Mouse (Mus musculus): ENCODE results near the gene Mdm2. TPM values are rescaled to one million over a fixed set of nuclear protein-coding genes. Genes with fewer than 3 reads are reported as not detected.

The Mdm2 gene
- polyA plus RNA-seq, 1 experiment = 122 TPM

GRCm38 (mm10) chr10:117755086-117755798 is 44.7 kb upstream of the Mdm2 start:
- no peak for TF ChIP-seq CTCF (IDR thresholded peaks at IDR 0.05; ENCODE audit: borderline replicate concordance, insufficient read depth, low read length)
- TF ChIP-seq POLR2A (IDR thresholded peaks at IDR 0.05; ENCODE audit: low read depth, low read length) = no peak
- Histone ChIP-seq H3K27ac (ENCODE audit: insufficient read depth, low read length) (no peak overlapping the region), H3K4me1 (ENCODE audit: control insufficient read depth, insufficient read depth, low read length) (no peaks in the 10 kb centered on the region), H3K4me3 (ENCODE audit: insufficient read depth, low read length) (no peak overlapping the region)

GRCm38 (mm10) chr10:117754609-117754940 is 44.0 kb upstream of the Mdm2 start:
- no peak overlapping the region for H3K4me3 ChIP-seq (ENCODE audit: insufficient read depth, low read length)

GRCm38 (mm10) chr10:117753711-117754608 is 43.4 kb upstream of the Mdm2 start:
- Histone ChIP-seq H3K27ac (ENCODE audit: insufficient read depth, low read length) (no peak overlapping the region), H3K4me1 (ENCODE audit: control insufficient read depth, insufficient read depth, low read length) (no peaks in the 10 kb centered on the region), H3K4me3 (ENCODE audit: insufficient read depth, low read length) (no peak overlapping the region)
- no peak for TF ChIP-seq CTCF (IDR thresholded peaks at IDR 0.05; ENCODE audit: borderline replicate concordance, insufficient read depth, low read length)
- no peak for TF ChIP-seq POLR2A (IDR thresholded peaks at IDR 0.05; ENCODE audit: low read depth, low read length)

More at GRCm38 (mm10) chr10:117754609-117754940, 44.0 kb upstream of the Mdm2 start:
- no peak overlapping the region for H3K27ac ChIP-seq (ENCODE audit: insufficient read depth, low read length)
- TF ChIP-seq CTCF (IDR thresholded peaks at IDR 0.05; ENCODE audit: borderline replicate concordance, insufficient read depth, low read length) = no peak
- TF ChIP-seq POLR2A (IDR thresholded peaks at IDR 0.05; ENCODE audit: low read depth, low read length) = no peak
- no peaks in the 10 kb centered on the region for H3K4me1 ChIP-seq (ENCODE audit: control insufficient read depth, insufficient read depth, low read length)

DNA sequence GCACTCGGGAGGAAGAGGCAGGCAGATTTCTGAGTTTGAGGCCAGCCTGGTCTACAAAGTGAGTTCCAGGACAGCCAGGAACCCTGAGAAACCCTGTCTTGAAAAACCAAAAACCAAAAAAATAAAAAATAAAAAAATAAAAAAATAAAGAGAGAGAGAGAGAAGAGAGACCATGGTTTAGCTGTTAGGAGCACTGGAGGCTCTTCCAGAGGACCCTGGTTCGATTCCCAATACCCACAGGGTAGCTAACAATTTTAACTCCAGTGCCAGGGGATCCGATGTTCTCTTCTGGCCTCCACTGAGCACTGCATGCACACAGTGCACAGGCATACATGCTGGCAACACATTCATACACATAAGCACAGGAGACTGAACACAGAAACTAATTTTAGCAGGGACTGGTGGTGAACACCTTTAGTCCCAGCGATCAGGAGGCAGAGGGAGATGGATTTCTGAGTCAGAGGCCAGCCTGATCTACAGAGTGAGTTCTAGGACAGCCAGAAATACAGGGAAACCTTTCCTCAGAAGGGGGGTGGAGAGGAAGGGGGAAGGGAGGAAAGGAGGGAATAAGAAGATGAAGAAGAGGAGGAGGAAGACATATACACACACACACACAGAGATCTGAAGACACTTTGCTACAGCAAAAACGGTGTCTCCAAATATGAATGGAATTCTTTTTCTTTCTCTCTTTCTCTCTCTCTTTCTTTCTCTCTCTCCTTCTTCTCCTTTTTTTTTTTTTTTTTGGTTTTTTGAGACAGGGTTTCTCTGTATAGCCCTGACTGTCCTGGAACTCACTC is 42.5 kb upstream of the Mdm2 start:
- Histone ChIP-seq H3K4me1 (ENCODE audit: control insufficient read depth, insufficient read depth, low read length) (no peaks in the 10 kb centered on the region), H3K27ac (ENCODE audit: insufficient read depth, low read length) (no peak overlapping the region), H3K4me3 (ENCODE audit: insufficient read depth, low read length) (no peak overlapping the region)
- TF ChIP-seq CTCF (IDR thresholded peaks at IDR 0.05; ENCODE audit: borderline replicate concordance, insufficient read depth, low read length) (no peak), POLR2A (IDR thresholded peaks at IDR 0.05; ENCODE audit: low read depth, low read length) (no peak)

- TF ChIP-seq CTCF (IDR thresholded peaks at IDR 0.05; ENCODE audit: borderline replicate concordance, insufficient read depth, low read length) (no peak), POLR2A (IDR thresholded peaks at IDR 0.05; ENCODE audit: low read depth, low read length) (no peak)
- H3K4me1 ChIP-seq (ENCODE audit: control insufficient read depth, insufficient read depth, low read length) = no peaks in the 10 kb centered on the region
- no peak overlapping the region for H3K27ac ChIP-seq (ENCODE audit: insufficient read depth, low read length)
- no peak overlapping the region for H3K4me3 ChIP-seq (ENCODE audit: insufficient read depth, low read length)
Measured at GRCm38 (mm10) chr10:117752304-117752821, 41.8 kb upstream of the Mdm2 start.

DNA sequence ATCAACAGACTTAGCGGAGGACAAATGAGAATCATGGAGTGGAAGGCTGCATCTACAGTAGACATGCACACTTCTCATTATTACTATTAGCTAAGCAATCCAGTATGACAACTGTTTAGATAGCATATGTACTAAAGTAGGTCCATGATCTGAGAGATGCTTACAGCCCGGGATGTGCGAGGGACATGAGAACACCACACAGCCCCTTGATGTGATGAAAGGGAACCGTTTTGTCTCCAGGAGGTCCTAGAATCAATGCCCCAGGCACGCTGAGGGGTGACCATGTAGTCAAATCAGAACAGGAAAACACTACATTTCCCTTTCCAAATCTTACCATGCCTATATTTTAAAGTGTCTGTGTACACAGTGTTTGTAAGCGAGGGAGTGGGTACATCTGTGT is 41.2 kb upstream of the Mdm2 start:
- Histone ChIP-seq H3K4me3 (ENCODE audit: insufficient read depth, low read length) (no peak overlapping the region), H3K27ac (ENCODE audit: insufficient read depth, low read length) (no peak overlapping the region), H3K4me1 (ENCODE audit: control insufficient read depth, insufficient read depth, low read length) (no peaks in the 10 kb centered on the region)
- no peak for TF ChIP-seq CTCF (IDR thresholded peaks at IDR 0.05; ENCODE audit: borderline replicate concordance, insufficient read depth, low read length)
- no peak for TF ChIP-seq POLR2A (IDR thresholded peaks at IDR 0.05; ENCODE audit: low read depth, low read length)

DNA sequence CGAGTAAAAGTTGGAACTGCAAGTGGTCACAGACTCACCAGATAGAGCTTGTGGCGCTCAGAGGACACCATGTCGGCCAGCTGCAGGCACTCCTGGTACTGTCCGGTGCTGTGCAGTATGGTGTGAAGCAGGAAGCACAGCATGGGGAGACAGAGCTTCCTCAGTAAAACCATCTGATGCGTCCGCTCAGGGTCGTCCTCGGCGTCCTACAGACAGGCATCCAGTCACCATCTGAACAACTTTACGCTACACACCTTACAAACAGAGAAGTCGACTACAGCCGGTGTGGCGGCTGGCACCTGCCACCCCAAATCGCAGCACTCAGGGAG is 40.7 kb upstream of the Mdm2 start:
- Histone ChIP-seq H3K4me3 (ENCODE audit: insufficient read depth, low read length) (no peak overlapping the region), H3K4me1 (ENCODE audit: control insufficient read depth, insufficient read depth, low read length) (no peaks in the 10 kb centered on the region), H3K27ac (ENCODE audit: insufficient read depth, low read length) (no peak overlapping the region)
- TF ChIP-seq POLR2A (IDR thresholded peaks at IDR 0.05; ENCODE audit: low read depth, low read length) = no peak
- no peak for TF ChIP-seq CTCF (IDR thresholded peaks at IDR 0.05; ENCODE audit: borderline replicate concordance, insufficient read depth, low read length)

DNA sequence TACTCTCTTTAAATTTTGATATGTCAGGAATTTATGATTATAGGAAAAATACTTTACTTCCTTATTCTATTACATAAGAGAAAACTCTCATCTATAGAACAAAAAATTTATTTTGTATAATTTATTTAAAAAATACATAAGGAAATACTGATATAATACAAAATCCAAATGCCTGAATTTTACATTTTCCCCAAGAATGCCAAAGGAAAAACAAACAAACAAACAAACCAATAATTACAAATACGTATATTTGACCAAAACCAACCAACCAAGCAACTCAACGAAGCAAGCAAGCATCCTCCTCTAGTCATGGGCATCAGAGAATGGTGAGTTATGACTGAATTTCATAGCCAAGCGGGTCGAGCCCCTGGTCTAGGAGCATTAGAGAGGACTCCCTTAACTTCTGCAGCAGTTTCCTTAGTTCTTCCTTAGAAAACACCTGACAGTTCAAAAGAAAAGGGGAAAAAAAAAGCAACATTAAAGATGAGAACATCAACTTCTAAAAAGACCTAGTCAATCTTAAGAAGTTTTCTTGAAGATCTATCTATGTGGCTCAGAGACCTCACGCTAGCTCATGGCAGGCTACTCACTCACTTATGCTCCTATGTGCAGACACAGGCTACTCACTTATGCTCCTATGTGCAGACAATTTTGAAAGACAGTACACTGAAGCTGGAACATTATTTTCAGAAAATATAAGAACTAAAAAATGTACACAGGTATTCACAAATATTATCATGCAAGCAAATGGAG is 40.1 kb upstream of the Mdm2 start:
- Histone ChIP-seq H3K27ac (ENCODE audit: insufficient read depth, low read length) (no peak overlapping the region), H3K4me1 (ENCODE audit: control insufficient read depth, insufficient read depth, low read length) (no peaks in the 10 kb centered on the region), H3K4me3 (ENCODE audit: insufficient read depth, low read length) (no peak overlapping the region)
- TF ChIP-seq POLR2A (IDR thresholded peaks at IDR 0.05; ENCODE audit: low read depth, low read length) (no peak), CTCF (IDR thresholded peaks at IDR 0.05; ENCODE audit: borderline replicate concordance, insufficient read depth, low read length) (no peak)

- TF ChIP-seq CTCF (IDR thresholded peaks at IDR 0.05; ENCODE audit: borderline replicate concordance, insufficient read depth, low read length) (no peak), POLR2A (IDR thresholded peaks at IDR 0.05; ENCODE audit: low read depth, low read length) (no peak)
- Histone ChIP-seq H3K4me1 (ENCODE audit: control insufficient read depth, insufficient read depth, low read length) (no peaks in the 10 kb centered on the region), H3K4me3 (ENCODE audit: insufficient read depth, low read length) (no peak overlapping the region), H3K27ac (ENCODE audit: insufficient read depth, low read length) (no peak overlapping the region)
Measured at GRCm38 (mm10) chr10:117749787-117750343, 39.3 kb upstream of the Mdm2 start.

All from embryonic fibroblast, embryonic 13.5 days (primary cell).